Mouse (Mus musculus): ENCODE results near the gene Plek. TPM values are rescaled to one million over a fixed set of nuclear protein-coding genes. Genes with fewer than 3 reads are reported as not detected.

Plek gene
- total and polyA plus RNA-seq, 2 experiments from 2014 or later = 3.3 to 4.0 TPM

DNA sequence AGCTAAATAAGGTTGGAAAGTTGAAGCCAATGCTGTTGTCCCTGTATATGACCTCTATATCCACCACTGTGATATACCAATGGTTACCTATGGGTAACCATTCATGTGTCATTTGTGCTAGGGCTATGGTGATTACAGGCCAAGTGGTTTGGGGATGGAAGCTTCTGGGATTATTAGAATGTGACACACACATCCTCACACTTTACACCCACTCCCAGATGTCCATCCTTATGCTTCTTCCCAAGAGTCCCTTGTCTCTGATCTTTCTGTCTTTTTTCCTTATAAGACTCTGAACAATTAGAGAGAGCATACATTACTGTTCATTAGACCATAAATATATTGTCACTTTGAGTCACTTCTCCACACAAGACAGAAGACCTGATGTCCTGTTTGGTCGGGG is 79.1 kb downstream of the Plek start:
- ATAC-seq (no peak), DNase-seq (ENCODE audit: low spot score) (no peak)
- no peak overlapping the region for H3K4me2 ChIP-seq (ENCODE audit: low read depth, low read length)
- WGBS = 88% methylated on average over 1 of the region's 1 CpGs
- H3K36me3 ChIP-seq (ENCODE audit: insufficient read depth, low read length) = no peaks in the 10 kb centered on the region; the same call in 1 of the 2 replicates
- H3K4me1 ChIP-seq (ENCODE audit: insufficient read depth, low read length) = no peaks in the 10 kb centered on the region
- no peak for TF ChIP-seq CTCF (IDR thresholded peaks at IDR 0.05; ENCODE audit: low read depth)
- no peaks in the 10 kb centered on the region for H3K9me3 ChIP-seq (ENCODE audit: low read length)
- H3K9ac ChIP-seq (replicated peaks; ENCODE audit: low read length) = no peak overlapping the region
- H3K4me3 ChIP-seq (ENCODE audit: low read length) = no peak overlapping the region
- H3K27ac ChIP-seq = no peak overlapping the region
- H3K27me3 ChIP-seq (ENCODE audit: insufficient read depth, low read length) = no peaks in the 10 kb centered on the region

DNA sequence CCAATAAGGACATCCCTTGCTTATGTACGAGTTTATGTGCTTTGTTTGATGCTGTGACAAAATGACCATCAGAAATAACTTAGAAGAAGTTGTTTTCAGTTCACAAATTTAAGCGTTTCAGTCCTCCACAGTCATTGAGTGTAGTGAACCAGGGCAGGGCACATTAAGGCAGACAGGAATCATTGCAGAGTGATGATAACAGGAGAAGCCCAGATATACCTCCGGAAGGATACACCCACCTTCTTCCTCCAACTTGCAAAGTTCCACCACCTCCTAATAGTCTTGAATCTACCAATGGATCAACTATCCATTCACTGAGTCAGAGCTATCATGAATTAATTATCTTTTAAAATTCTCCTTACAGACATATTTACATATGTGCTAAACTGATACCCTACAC is 80.2 kb downstream of the Plek start:
- DNase-seq (ENCODE audit: low spot score) = no peak
- Histone ChIP-seq H3K9me3 (ENCODE audit: low read length) (no peaks in the 10 kb centered on the region), H3K27ac (no peak overlapping the region), H3K27me3 (ENCODE audit: insufficient read depth, low read length) (no peaks in the 10 kb centered on the region), H3K4me3 (ENCODE audit: low read length) (no peak overlapping the region), H3K9ac (replicated peaks; ENCODE audit: low read length) (no peak overlapping the region), H3K4me1 (ENCODE audit: insufficient read depth, low read length) (no peaks in the 10 kb centered on the region), H3K4me2 (ENCODE audit: low read depth, low read length) (no peak overlapping the region), H3K36me3 (ENCODE audit: insufficient read depth, low read length) (no peaks in the 10 kb centered on the region; the same call in 1 of the 2 replicates)
- no peak for TF ChIP-seq CTCF (IDR thresholded peaks at IDR 0.05; ENCODE audit: low read depth)
- ATAC-seq = no peak
- 87% methylated on average over 3 of the region's 3 CpGs for WGBS

DNA sequence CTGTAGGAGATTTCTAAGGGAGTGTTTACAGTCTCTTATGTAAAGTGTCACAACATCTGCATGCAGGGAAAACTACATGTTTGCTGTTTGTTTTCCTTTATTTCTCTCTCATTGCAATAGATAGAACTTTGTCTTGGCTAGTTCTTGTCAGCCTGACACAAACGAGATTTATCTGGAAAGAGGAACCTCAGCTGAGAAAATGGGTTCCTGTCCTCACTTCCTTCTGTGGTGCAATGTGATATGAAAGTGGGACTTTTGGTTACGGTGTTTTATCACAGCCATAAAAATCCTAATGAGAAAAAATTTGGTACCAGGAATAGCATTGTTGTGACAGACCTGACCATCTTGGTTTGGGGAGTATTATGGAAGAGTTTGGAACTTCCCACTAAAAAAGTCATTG is 82.5 kb downstream of the Plek start:
- DNase-seq (ENCODE audit: low spot score) (no peak), ATAC-seq (no peak)
- Histone ChIP-seq H3K9ac (replicated peaks; ENCODE audit: low read length) (no peak overlapping the region), H3K27ac (no peak overlapping the region), H3K4me3 (ENCODE audit: low read length) (no peak overlapping the region), H3K4me1 (ENCODE audit: insufficient read depth, low read length) (no peaks in the 10 kb centered on the region), H3K9me3 (ENCODE audit: low read length) (no peaks in the 10 kb centered on the region), H3K4me2 (ENCODE audit: low read depth, low read length) (no peak overlapping the region), H3K27me3 (ENCODE audit: insufficient read depth, low read length) (no peaks in the 10 kb centered on the region), H3K36me3 (ENCODE audit: insufficient read depth, low read length) (no peaks in the 10 kb centered on the region; the same call in 1 of the 2 replicates)
- no peak for TF ChIP-seq CTCF (IDR thresholded peaks at IDR 0.05; ENCODE audit: low read depth)
- 84% methylated on average over 2 of the region's 2 CpGs for WGBS

DNA sequence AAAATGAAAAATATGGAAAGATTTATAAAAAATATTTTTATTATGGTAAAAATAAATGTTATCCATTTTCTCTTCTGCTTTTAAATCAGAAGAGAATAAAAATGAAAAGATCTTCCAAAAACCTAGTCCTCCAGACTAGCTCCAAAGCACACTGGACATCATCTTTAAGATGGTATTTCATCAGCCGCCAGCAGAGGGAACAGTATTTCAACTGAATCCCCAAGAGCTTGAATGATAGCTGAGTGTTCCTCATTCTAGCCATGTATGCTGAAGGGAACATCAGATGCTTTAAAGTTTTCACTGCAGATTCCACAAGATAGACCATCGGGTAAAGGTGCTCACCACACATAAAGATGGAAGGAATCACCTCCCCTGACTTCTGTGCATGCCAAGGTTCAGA is 84.4 kb downstream of the Plek start:
- H3K4me3 ChIP-seq (ENCODE audit: low read length) = no peak overlapping the region
- no peaks in the 10 kb centered on the region for H3K36me3 ChIP-seq (ENCODE audit: insufficient read depth, low read length)
- H3K4me1 ChIP-seq (ENCODE audit: insufficient read depth, low read length) = no peaks in the 10 kb centered on the region
- WGBS = 43% methylated on average over 2 of the region's 2 CpGs
- no peak overlapping the region for H3K9ac ChIP-seq (replicated peaks; ENCODE audit: low read length)
- no peaks in the 10 kb centered on the region for H3K9me3 ChIP-seq (ENCODE audit: low read length)
- peak; percentile 68 for TF ChIP-seq CTCF (IDR thresholded peaks at IDR 0.05; ENCODE audit: low read depth)
- no peak overlapping the region for H3K27ac ChIP-seq
- H3K4me2 ChIP-seq (ENCODE audit: low read depth, low read length) = no peak overlapping the region
- DNase-seq (ENCODE audit: low spot score) = peak; percentile 75
- no peaks in the 10 kb centered on the region for H3K27me3 ChIP-seq (ENCODE audit: insufficient read depth, low read length)
- peak; percentile 68; the same call in 1 of the 2 replicates for ATAC-seq

DNA sequence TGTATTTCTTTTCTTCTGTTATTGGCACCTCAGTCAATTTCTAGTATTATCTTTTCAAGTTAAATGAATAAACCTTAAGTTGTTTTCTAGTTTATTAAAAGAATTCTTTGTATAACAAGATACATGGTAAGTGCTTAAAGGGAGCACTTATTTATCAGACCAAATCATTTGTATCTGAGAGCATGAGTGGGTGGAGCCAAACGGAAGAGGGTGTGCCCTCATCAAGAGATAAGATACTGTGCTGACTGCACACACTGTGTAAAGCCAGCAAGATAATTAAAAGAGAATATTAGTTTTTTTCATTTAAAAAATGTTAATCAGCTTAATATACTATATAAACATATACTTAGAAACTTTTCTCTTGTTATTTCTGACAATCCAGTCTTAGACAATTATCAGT is 93.7 kb downstream of the Plek start:
- 92% methylated on average over 1 of the region's 1 CpGs for WGBS
- no peak overlapping the region for H3K4me3 ChIP-seq (ENCODE audit: low read length)
- TF ChIP-seq CTCF (IDR thresholded peaks at IDR 0.05; ENCODE audit: low read depth) = no peak
- no peak for DNase-seq (ENCODE audit: low spot score)
- no peaks in the 10 kb centered on the region for H3K4me1 ChIP-seq (ENCODE audit: insufficient read depth, low read length)
- H3K9me3 ChIP-seq (ENCODE audit: low read length) = no peaks in the 10 kb centered on the region
- no peak overlapping the region for H3K27ac ChIP-seq
- H3K4me2 ChIP-seq (ENCODE audit: low read depth, low read length) = no peak overlapping the region
- H3K27me3 ChIP-seq (ENCODE audit: insufficient read depth, low read length) = no peaks in the 10 kb centered on the region
- H3K9ac ChIP-seq (replicated peaks; ENCODE audit: low read length) = no peak overlapping the region
- no peaks in the 10 kb centered on the region for H3K36me3 ChIP-seq (ENCODE audit: insufficient read depth, low read length)
- no peak for ATAC-seq

DNA sequence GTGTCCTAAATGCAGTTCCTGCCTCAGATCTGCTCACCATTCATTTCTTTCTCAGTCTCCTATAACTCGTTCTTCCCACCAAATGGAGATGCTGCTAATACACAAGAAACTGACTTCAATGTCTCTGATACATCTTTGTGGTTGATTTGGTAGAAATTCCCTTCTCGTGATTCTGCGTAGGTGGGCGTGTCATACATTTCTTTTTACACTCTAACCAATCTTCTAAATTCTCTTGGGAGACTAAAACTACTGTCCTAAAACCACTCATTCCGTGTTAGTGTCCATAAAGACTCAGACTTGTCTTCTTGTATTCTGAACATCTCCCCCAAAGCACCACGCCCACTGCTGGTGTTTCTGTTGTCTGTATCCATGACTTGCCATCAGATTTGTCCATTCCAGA is 95.2 kb downstream of the Plek start:
- no peak overlapping the region for H3K4me3 ChIP-seq (ENCODE audit: low read length)
- no peak for DNase-seq (ENCODE audit: low spot score)
- TF ChIP-seq CTCF (IDR thresholded peaks at IDR 0.05; ENCODE audit: low read depth) = no peak
- H3K36me3 ChIP-seq (ENCODE audit: insufficient read depth, low read length) = no peaks in the 10 kb centered on the region
- no peaks in the 10 kb centered on the region for H3K27me3 ChIP-seq (ENCODE audit: insufficient read depth, low read length)
- H3K9ac ChIP-seq (replicated peaks; ENCODE audit: low read length) = no peak overlapping the region
- no peaks in the 10 kb centered on the region for H3K4me1 ChIP-seq (ENCODE audit: insufficient read depth, low read length)
- 95% methylated on average over 6 of the region's 6 CpGs for WGBS
- H3K27ac ChIP-seq = no peak overlapping the region
- H3K4me2 ChIP-seq (ENCODE audit: low read depth, low read length) = no peak overlapping the region
- no peak for ATAC-seq
- H3K9me3 ChIP-seq (ENCODE audit: low read length) = no peaks in the 10 kb centered on the region

DNA sequence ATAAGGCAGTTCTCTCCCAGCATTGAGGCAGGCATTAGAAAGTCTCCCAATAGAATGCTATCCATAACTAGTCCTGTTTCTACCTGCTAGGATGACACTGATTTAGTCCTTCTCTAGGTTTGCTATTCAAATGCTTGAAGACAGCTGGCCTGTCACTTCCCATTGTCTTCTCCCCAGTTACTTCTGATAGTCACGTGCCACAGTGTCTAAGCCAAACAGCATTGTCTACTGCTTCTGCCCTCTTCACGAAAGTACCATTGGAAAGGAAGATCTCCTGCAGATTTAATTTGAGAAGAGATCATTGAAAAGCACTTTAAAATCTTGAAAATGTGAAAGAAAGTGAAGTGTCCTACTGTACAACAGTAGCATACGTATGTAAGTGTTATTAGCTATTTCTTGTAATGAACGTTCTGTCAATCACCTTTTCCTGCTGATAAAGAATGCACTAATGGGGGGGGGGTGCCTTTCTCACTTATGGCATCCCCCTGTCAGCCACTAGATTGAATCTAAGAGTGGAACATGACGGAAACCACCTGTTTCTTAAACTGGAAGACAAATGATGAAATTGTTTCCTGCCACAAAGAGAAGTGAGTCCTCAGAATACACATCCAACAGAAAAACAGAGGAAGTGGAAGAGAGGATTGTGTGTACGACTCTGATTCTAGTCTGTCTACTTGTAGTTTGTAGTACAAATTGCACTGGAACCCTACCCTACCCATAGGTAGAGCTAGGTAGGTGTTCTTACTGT is 95.9 kb downstream of the Plek start:
- Histone ChIP-seq H3K27ac (no peak overlapping the region), H3K4me2 (ENCODE audit: low read depth, low read length) (no peak overlapping the region), H3K9ac (replicated peaks; ENCODE audit: low read length) (no peak overlapping the region), H3K27me3 (ENCODE audit: insufficient read depth, low read length) (no peaks in the 10 kb centered on the region), H3K4me3 (ENCODE audit: low read length) (no peak overlapping the region), H3K9me3 (ENCODE audit: low read length) (no peaks in the 10 kb centered on the region), H3K4me1 (ENCODE audit: insufficient read depth, low read length) (peaks cover 4% of the 10 kb centered on the region; the same call in 1 of the 2 replicates), H3K36me3 (ENCODE audit: insufficient read depth, low read length) (no peaks in the 10 kb centered on the region)
- TF ChIP-seq CTCF (IDR thresholded peaks at IDR 0.05; ENCODE audit: low read depth) = no peak
- no peak for DNase-seq (ENCODE audit: low spot score)
- no peak for ATAC-seq
- 87% methylated on average over 6 of the region's 6 CpGs for WGBS
